Mouse (Mus musculus): ENCODE results near the gene Ttc19.
"Not testable (repeated sequence)": the region's sequence is repeated elsewhere in the genome, so short reads cannot be mapped to it uniquely, and the experiment has no call there.

Ttc19 gene

GRCm38 (mm10) chr11:62285020-62285419 lies 3.7 kb downstream of the Ttc19 start:
- no peak for DNase-seq

GRCm38 (mm10) chr11:62287700-62288099 lies 6.4 kb downstream of the Ttc19 start:
- no peak for DNase-seq

- DNase-seq: no peak
Observed at GRCm38 (mm10) chr11:62294121-62294520, 12.8 kb downstream of the Ttc19 start.

GRCm38 (mm10) chr11:62298883-62299282 lies 17.6 kb downstream of the Ttc19 start:
- DNase-seq: no peak

- DNase-seq: no peak
Observed at GRCm38 (mm10) chr11:62305866-62306265, 24.6 kb downstream of the Ttc19 start.

GRCm38 (mm10) chr11:62309296-62309695 lies 28.0 kb downstream of the Ttc19 start:
- no peak for DNase-seq

- DNase-seq: no peak
Observed at GRCm38 (mm10) chr11:62314984-62315383, 33.7 kb downstream of the Ttc19 start.

GRCm38 (mm10) chr11:62317746-62318145 lies 36.5 kb downstream of the Ttc19 start:
- no peak for DNase-seq

- DNase-seq: no peak
Observed at GRCm38 (mm10) chr11:62320097-62320496, 38.8 kb downstream of the Ttc19 start.

GRCm38 (mm10) chr11:62323659-62324058 lies 42.4 kb downstream of the Ttc19 start:
- no peak for DNase-seq

GRCm38 (mm10) chr11:62331141-62331540 lies 49.9 kb downstream of the Ttc19 start:
- no peak for DNase-seq

- DNase-seq: no peak
Observed at GRCm38 (mm10) chr11:62332228-62332627, 51.0 kb downstream of the Ttc19 start.

- DNase-seq: no peak
Observed at GRCm38 (mm10) chr11:62343002-62343401, 61.7 kb downstream of the Ttc19 start.

- no peak for DNase-seq
Observed at GRCm38 (mm10) chr11:62351948-62352347, 70.7 kb downstream of the Ttc19 start.

- no peak for DNase-seq
Observed at GRCm38 (mm10) chr11:62355216-62355615, 73.9 kb downstream of the Ttc19 start.

- no peak for DNase-seq
Observed at GRCm38 (mm10) chr11:62366879-62367278, 85.6 kb downstream of the Ttc19 start.

GRCm38 (mm10) chr11:62369924-62370323 lies 88.7 kb downstream of the Ttc19 start:
- DNase-seq: no peak

GRCm38 (mm10) chr11:62371776-62372175 lies 90.5 kb downstream of the Ttc19 start:
- DNase-seq: no peak

GRCm38 (mm10) chr11:62377202-62377851 lies 96.1 kb downstream of the Ttc19 start:
- not testable (repeated sequence) for DNase-seq

All from thymus, postnatal 4 days (tissue).